Mouse (Mus musculus): Measurements from ENCODE around the gene Sap18. TPM values are rescaled to one million over a fixed set of nuclear protein-coding genes. Genes with fewer than 3 reads are reported as not detected.
A peak's percentile ranks its signal among the peaks of the same experiment; 100 is the strongest.

Sap18 gene
- polyA plus RNA-seq, 1 experiment from 2014 or later, result 35.6 TPM

GRCm38 (mm10) chr14:57810886-57811285 is 12.9 kb downstream of the Sap18 start:
- ATAC-seq (ENCODE audit: low FRiP score, low TSS enrichment), result no peak
- Histone ChIP-seq H3K4me1 (ENCODE audit: control insufficient read depth, insufficient read depth, low read length) (no peaks in the 10 kb centered on the region), H3K27me3 (ENCODE audit: control insufficient read depth, insufficient read depth, low read length) (no peaks in the 10 kb centered on the region), H3K4me2 (ENCODE audit: low read length) (no peak overlapping the region), H3K9ac (replicated peaks; ENCODE audit: low read length) (no peak overlapping the region), H3K9me3 (ENCODE audit: control insufficient read depth, low read length) (no peaks in the 10 kb centered on the region), H3K36me3 (ENCODE audit: control insufficient read depth, insufficient read depth, low read length) (peaks cover 15% of the 10 kb centered on the region), H3K4me3 (replicated peaks; ENCODE audit: low read depth, low read length) (no peak overlapping the region), H3K27ac (replicated peaks; ENCODE audit: low read depth, low read length) (no peak overlapping the region)
- DNase-seq, result no peak
- 98% methylated on average over 2 of the region's 2 CpGs for WGBS

- ATAC-seq (ENCODE audit: low FRiP score, low TSS enrichment) (no peak), DNase-seq (no peak)
- Histone ChIP-seq H3K9me3 (ENCODE audit: control insufficient read depth, low read length) (no peaks in the 10 kb centered on the region), H3K27me3 (ENCODE audit: control insufficient read depth, insufficient read depth, low read length) (no peaks in the 10 kb centered on the region), H3K36me3 (ENCODE audit: control insufficient read depth, insufficient read depth, low read length) (peaks cover 14% of the 10 kb centered on the region), H3K27ac (replicated peaks; ENCODE audit: low read depth, low read length) (no peak overlapping the region), H3K4me1 (ENCODE audit: control insufficient read depth, insufficient read depth, low read length) (no peaks in the 10 kb centered on the region), H3K4me2 (ENCODE audit: low read length) (no peak overlapping the region), H3K4me3 (replicated peaks; ENCODE audit: low read depth, low read length) (no peak overlapping the region), H3K9ac (replicated peaks; ENCODE audit: low read length) (no peak overlapping the region)
- WGBS, result 98% methylated on average over 5 of the region's 5 CpGs
These were observed 13.9 kb downstream of the Sap18 start for GRCm38 (mm10) chr14:57811844-57812243.

GRCm38 (mm10) chr14:57820839-57821238 is 22.9 kb downstream of the Sap18 start:
- no peak for ATAC-seq (ENCODE audit: low FRiP score, low TSS enrichment)
- Histone ChIP-seq H3K27ac (replicated peaks; ENCODE audit: low read depth, low read length) (no peak overlapping the region), H3K27me3 (ENCODE audit: control insufficient read depth, insufficient read depth, low read length) (no peaks in the 10 kb centered on the region), H3K36me3 (ENCODE audit: control insufficient read depth, insufficient read depth, low read length) (peaks cover 20% of the 10 kb centered on the region), H3K4me1 (ENCODE audit: control insufficient read depth, insufficient read depth, low read length) (0 out of 2 replicates have a peak, but pooled peaks cover 3% of the 10 kb centered on the region), H3K9me3 (ENCODE audit: control insufficient read depth, low read length) (no peaks in the 10 kb centered on the region), H3K4me2 (ENCODE audit: low read length) (no peak overlapping the region), H3K4me3 (replicated peaks; ENCODE audit: low read depth, low read length) (no peak overlapping the region), H3K9ac (replicated peaks; ENCODE audit: low read length) (no peak overlapping the region)
- no peak for DNase-seq
- 95% methylated on average over 4 of the region's 4 CpGs for WGBS

GRCm38 (mm10) chr14:57825788-57826751 is 28.1 kb downstream of the Sap18 start, which contains the start of the genes Ska3 and Mrpl57:
TSS of gene Ska3 (minus strand) at chr14:57826185.
TSS of gene Mrpl57 (plus strand) at chr14:57826234.
- ATAC-seq (ENCODE audit: low FRiP score, low TSS enrichment) (peak; percentile 94), DNase-seq (peak; percentile 98)
- Histone ChIP-seq H3K9me3 (ENCODE audit: control insufficient read depth, low read length) (no peaks in the 10 kb centered on the region), H3K27ac (replicated peaks; ENCODE audit: low read depth, low read length) (peak within 1 kb of the TSS; percentile 85), H3K4me3 (replicated peaks; ENCODE audit: low read depth, low read length) (peak within 1 kb of the TSS; percentile 78), H3K36me3 (ENCODE audit: control insufficient read depth, insufficient read depth, low read length) (peaks cover 6% of the 10 kb centered on the region), H3K9ac (replicated peaks; ENCODE audit: low read length) (peak within 1 kb of the TSS; percentile 72), H3K4me1 (ENCODE audit: control insufficient read depth, insufficient read depth, low read length) (peaks cover 12% of the 10 kb centered on the region), H3K27me3 (ENCODE audit: control insufficient read depth, insufficient read depth, low read length) (no peaks in the 10 kb centered on the region), H3K4me2 (ENCODE audit: low read length) (peak within 1 kb of the TSS; percentile 76)
- under 1% methylated on average over 96 of the region's 96 CpGs for WGBS

GRCm38 (mm10) chr14:57827284-57827683 is 29.3 kb downstream of the Sap18 start:
- H3K9ac ChIP-seq (replicated peaks; ENCODE audit: low read length), result peak overlapping the region; percentile 72
- no peak overlapping the region for H3K27ac ChIP-seq (replicated peaks; ENCODE audit: low read depth, low read length)
- ATAC-seq (ENCODE audit: low FRiP score, low TSS enrichment), result no peak

GRCm38 (mm10) chr14:57833526-57833925 is 35.5 kb downstream of the Sap18 start:
- H3K27ac ChIP-seq (replicated peaks; ENCODE audit: low read depth, low read length), result no peak overlapping the region
- ATAC-seq (ENCODE audit: low FRiP score, low TSS enrichment) (no peak), DNase-seq (no peak)
- H3K36me3 ChIP-seq (ENCODE audit: control insufficient read depth, insufficient read depth, low read length), result peaks cover 45% of the 10 kb centered on the region
- H3K4me3 ChIP-seq (replicated peaks; ENCODE audit: low read depth, low read length), result no peak overlapping the region
- no peaks in the 10 kb centered on the region for H3K4me1 ChIP-seq (ENCODE audit: control insufficient read depth, insufficient read depth, low read length)
- H3K9me3 ChIP-seq (ENCODE audit: control insufficient read depth, low read length), result no peaks in the 10 kb centered on the region
- 100% methylated on average over 2 of the region's 2 CpGs for WGBS
- H3K27me3 ChIP-seq (ENCODE audit: control insufficient read depth, insufficient read depth, low read length), result no peaks in the 10 kb centered on the region
- no peak overlapping the region for H3K4me2 ChIP-seq (ENCODE audit: low read length)
- no peak overlapping the region for H3K9ac ChIP-seq (replicated peaks; ENCODE audit: low read length)

More at GRCm38 (mm10) chr14:57827284-57827683, 29.3 kb downstream of the Sap18 start:
- Histone ChIP-seq H3K27me3 (ENCODE audit: control insufficient read depth, insufficient read depth, low read length) (no peaks in the 10 kb centered on the region), H3K4me3 (replicated peaks; ENCODE audit: low read depth, low read length) (peak overlapping the region; percentile 78; the same call in 1 of the 2 replicates), H3K4me2 (ENCODE audit: low read length) (peak overlapping the region; percentile 76), H3K4me1 (ENCODE audit: control insufficient read depth, insufficient read depth, low read length) (peaks cover 12% of the 10 kb centered on the region), H3K36me3 (ENCODE audit: control insufficient read depth, insufficient read depth, low read length) (no peaks in the 10 kb centered on the region; the same call in 1 of the 2 replicates), H3K9me3 (ENCODE audit: control insufficient read depth, low read length) (no peaks in the 10 kb centered on the region)
- DNase-seq, result no peak
- WGBS, result 78% methylated on average over 1 of the region's 1 CpGs

GRCm38 (mm10) chr14:57835157-57835556 is 37.2 kb downstream of the Sap18 start:
- no peak overlapping the region for H3K9ac ChIP-seq (replicated peaks; ENCODE audit: low read length)
- 94% methylated on average over 10 of the region's 10 CpGs for WGBS
- no peak overlapping the region for H3K4me2 ChIP-seq (ENCODE audit: low read length)
- H3K4me3 ChIP-seq (replicated peaks; ENCODE audit: low read depth, low read length), result no peak overlapping the region
- ATAC-seq (ENCODE audit: low FRiP score, low TSS enrichment) (no peak), DNase-seq (no peak)
- no peaks in the 10 kb centered on the region for H3K27me3 ChIP-seq (ENCODE audit: control insufficient read depth, insufficient read depth, low read length)
- H3K9me3 ChIP-seq (ENCODE audit: control insufficient read depth, low read length), result no peaks in the 10 kb centered on the region
- no peaks in the 10 kb centered on the region for H3K4me1 ChIP-seq (ENCODE audit: control insufficient read depth, insufficient read depth, low read length)
- no peak overlapping the region for H3K27ac ChIP-seq (replicated peaks; ENCODE audit: low read depth, low read length)
- H3K36me3 ChIP-seq (ENCODE audit: control insufficient read depth, insufficient read depth, low read length), result peaks cover 56% of the 10 kb centered on the region

GRCm38 (mm10) chr14:57844535-57844934 is 46.6 kb downstream of the Sap18 start:
- H3K4me3 ChIP-seq (replicated peaks; ENCODE audit: low read depth, low read length), result no peak overlapping the region
- H3K9me3 ChIP-seq (ENCODE audit: control insufficient read depth, low read length), result no peaks in the 10 kb centered on the region
- no peak overlapping the region for H3K9ac ChIP-seq (replicated peaks; ENCODE audit: low read length)
- no peaks in the 10 kb centered on the region for H3K4me1 ChIP-seq (ENCODE audit: control insufficient read depth, insufficient read depth, low read length)
- peaks cover 47% of the 10 kb centered on the region for H3K36me3 ChIP-seq (ENCODE audit: control insufficient read depth, insufficient read depth, low read length)
- H3K27ac ChIP-seq (replicated peaks; ENCODE audit: low read depth, low read length), result no peak overlapping the region
- 94% methylated on average over 3 of the region's 3 CpGs for WGBS
- ATAC-seq (ENCODE audit: low FRiP score, low TSS enrichment) (no peak), DNase-seq (no peak)
- H3K4me2 ChIP-seq (ENCODE audit: low read length), result no peak overlapping the region
- no peaks in the 10 kb centered on the region for H3K27me3 ChIP-seq (ENCODE audit: control insufficient read depth, insufficient read depth, low read length)

Data from midbrain, embryonic 14.5 days (tissue).